Mouse (Mus musculus): ENCODE results near the gene Zfand3.

DNA sequence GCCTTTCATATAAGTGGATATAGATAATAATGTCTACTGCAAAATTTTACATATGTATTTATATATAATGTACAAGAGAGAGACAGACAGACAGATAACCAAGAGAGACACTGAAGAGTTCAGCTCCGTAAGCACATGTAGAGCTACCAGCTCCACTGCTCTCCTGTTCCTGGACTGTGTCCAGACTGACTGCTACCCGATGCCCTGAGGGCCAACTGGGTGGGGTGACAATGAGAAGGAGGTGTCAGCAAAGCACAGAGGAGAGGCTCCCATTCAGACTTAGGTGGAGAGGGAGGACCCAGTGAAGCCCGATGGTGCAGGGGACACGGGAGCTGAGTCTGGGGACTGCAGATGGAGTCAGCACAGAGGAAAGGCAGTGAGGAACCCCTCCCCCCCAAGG lies 25.5 kb upstream of the Zfand3 start:
- TF ChIP-seq CTCF (IDR thresholded peaks at IDR 0.05; ENCODE audit: extremely low read depth, insufficient read length, insufficient replicate concordance, low read depth, low read length) (no peak), POLR2A (IDR thresholded peaks at IDR 0.05; ENCODE audit: low read depth, low read length) (no peak; the same call in 1 of the 2 replicates)

All from small intestine, adult 2 months (tissue).